Mouse (Mus musculus): ENCODE data around the gene Cnnm2. TPM values are rescaled to one million over a fixed set of nuclear protein-coding genes. Genes with fewer than 3 reads are reported as not detected.

The Cnnm2 gene
- polyA plus RNA-seq, 1 experiment from 2014 or later, result 6.5 TPM

DNA sequence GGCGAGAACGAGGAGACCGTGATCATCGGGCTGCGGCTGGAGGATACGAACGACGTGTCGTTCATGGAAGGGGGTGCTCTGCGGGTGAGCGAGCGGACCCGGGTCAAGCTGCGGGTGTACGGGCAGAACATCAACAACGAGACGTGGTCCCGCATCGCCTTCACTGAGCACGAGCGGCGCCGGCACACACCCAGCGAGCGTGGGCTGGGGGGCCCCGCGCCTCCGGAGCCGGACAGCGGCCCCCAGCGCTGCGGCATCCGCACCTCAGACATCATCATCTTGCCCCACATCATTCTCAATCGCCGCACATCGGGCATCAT, 535 bp downstream of the Cnnm2 start:
- Histone ChIP-seq H3K27me3 (replicated peaks; ENCODE audit: control insufficient read depth, insufficient read depth, low read length) (peaks cover 8% of the 10 kb centered on the region; the same call in 1 of the 2 replicates), H3K4me3 (ENCODE audit: low read depth, low read length) (peak overlapping the region; percentile 89), H3K36me3 (ENCODE audit: control insufficient read depth, insufficient read depth) (no peaks in the 10 kb centered on the region), H3K4me2 (replicated peaks; ENCODE audit: low read depth) (peak overlapping the region; percentile 98), H3K9ac (ENCODE audit: low read depth, low read length) (peak overlapping the region; percentile 70), H3K27ac (ENCODE audit: low read depth, low read length) (peak overlapping the region; percentile 36; the same call in 1 of the 2 replicates), H3K9me3 (ENCODE audit: control insufficient read depth) (no peaks in the 10 kb centered on the region), H3K4me1 (replicated peaks; ENCODE audit: control insufficient read depth, insufficient read depth, low read length) (0 out of 2 replicates have a peak, but pooled peaks cover 12% of the 10 kb centered on the region)
- no peak for TF ChIP-seq CTCF (IDR thresholded peaks at IDR 0.05; ENCODE audit: low read depth)
- no peak for ATAC-seq
- under 1% methylated on average over 35 of the region's 36 CpGs for WGBS

DNA sequence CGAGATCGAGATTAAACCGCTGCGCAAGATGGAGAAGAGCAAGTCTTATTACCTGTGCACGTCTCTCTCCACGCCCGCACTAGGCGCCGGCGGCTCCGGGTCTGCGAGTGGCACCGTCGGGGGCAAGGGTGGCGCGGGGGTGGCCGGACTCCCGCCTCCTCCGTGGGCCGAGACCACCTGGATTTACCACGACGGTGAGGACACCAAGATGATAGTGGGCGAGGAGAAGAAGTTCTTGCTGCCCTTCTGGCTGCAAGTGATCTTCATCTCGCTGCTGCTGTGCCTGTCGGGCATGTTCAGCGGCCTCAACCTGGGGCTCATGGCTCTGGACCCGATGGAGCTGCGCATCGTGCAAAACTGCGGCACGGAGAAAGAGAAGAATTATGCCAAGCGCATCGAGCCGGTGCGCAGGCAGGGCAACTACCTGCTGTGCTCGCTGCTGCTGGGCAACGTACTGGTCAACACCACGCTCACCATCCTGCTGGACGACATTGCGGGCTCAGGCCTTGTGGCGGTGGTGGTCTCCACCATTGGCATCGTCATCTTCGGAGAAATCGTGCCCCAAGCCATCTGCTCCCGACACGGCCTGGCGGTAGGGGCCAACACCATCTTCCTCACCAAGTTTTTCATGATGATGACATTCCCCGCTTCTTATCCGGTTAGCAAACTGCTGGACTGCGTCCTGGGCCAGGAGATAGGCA, 1.0 kb downstream of the Cnnm2 start:
- Histone ChIP-seq H3K4me2 (replicated peaks; ENCODE audit: low read depth) (peak overlapping the region; percentile 98), H3K27ac (ENCODE audit: low read depth, low read length) (no peak overlapping the region), H3K27me3 (replicated peaks; ENCODE audit: control insufficient read depth, insufficient read depth, low read length) (peaks cover 8% of the 10 kb centered on the region; the same call in 1 of the 2 replicates), H3K9ac (ENCODE audit: low read depth, low read length) (peak overlapping the region; percentile 70), H3K36me3 (ENCODE audit: control insufficient read depth, insufficient read depth) (no peaks in the 10 kb centered on the region), H3K9me3 (ENCODE audit: control insufficient read depth) (no peaks in the 10 kb centered on the region), H3K4me3 (ENCODE audit: low read depth, low read length) (peak overlapping the region; percentile 89), H3K4me1 (replicated peaks; ENCODE audit: control insufficient read depth, insufficient read depth, low read length) (0 out of 2 replicates have a peak, but pooled peaks cover 12% of the 10 kb centered on the region)
- no peak for TF ChIP-seq CTCF (IDR thresholded peaks at IDR 0.05; ENCODE audit: low read depth)
- WGBS, result 1% methylated on average over 50 of the region's 50 CpGs
- no peak for ATAC-seq

DNA sequence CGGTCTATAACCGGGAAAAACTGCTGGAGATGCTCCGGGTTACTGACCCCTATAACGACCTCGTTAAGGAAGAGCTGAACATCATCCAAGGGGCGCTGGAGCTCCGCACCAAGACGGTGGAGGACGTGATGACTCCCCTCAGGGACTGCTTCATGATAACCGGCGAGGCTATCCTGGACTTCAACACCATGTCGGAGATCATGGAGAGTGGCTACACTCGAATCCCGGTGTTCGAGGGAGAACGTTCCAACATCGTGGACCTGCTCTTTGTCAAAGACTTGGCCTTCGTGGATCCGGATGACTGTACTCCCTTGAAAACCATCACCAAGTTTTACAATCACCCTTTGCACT, 1.6 kb downstream of the Cnnm2 start:
- Histone ChIP-seq H3K27ac (ENCODE audit: low read depth, low read length) (no peak overlapping the region), H3K4me3 (ENCODE audit: low read depth, low read length) (peak overlapping the region; percentile 89), H3K9ac (ENCODE audit: low read depth, low read length) (no peak overlapping the region; the same call in 1 of the 2 replicates), H3K36me3 (ENCODE audit: control insufficient read depth, insufficient read depth) (no peaks in the 10 kb centered on the region), H3K27me3 (replicated peaks; ENCODE audit: control insufficient read depth, insufficient read depth, low read length) (peaks cover 8% of the 10 kb centered on the region; the same call in 1 of the 2 replicates), H3K4me1 (replicated peaks; ENCODE audit: control insufficient read depth, insufficient read depth, low read length) (0 out of 2 replicates have a peak, but pooled peaks cover 12% of the 10 kb centered on the region), H3K4me2 (replicated peaks; ENCODE audit: low read depth) (peak overlapping the region; percentile 98), H3K9me3 (ENCODE audit: control insufficient read depth) (no peaks in the 10 kb centered on the region)
- WGBS, result 7% methylated on average over 19 of the region's 19 CpGs
- TF ChIP-seq CTCF (IDR thresholded peaks at IDR 0.05; ENCODE audit: low read depth), result no peak
- ATAC-seq, result no peak

DNA sequence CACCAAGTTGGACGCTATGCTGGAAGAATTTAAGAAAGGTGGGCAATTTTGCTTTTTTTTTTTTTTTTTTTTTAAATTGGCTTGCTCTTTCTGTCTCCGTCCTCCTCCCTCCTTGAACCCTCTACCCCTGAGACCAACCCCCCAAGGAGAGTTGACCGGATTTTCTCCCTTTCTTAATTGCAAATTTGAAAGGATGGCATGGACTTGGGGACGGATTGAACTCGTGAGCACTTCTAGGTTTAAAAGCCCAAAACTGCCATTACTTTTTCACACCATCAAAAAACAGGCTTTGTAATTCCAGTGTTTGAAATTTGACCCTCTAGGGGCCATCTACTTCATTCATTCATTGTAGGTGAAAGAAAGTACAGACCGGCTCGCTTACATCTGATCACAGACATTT, 2.0 kb downstream of the Cnnm2 start:
- H3K4me2 ChIP-seq (replicated peaks; ENCODE audit: low read depth), result peak overlapping the region; percentile 98
- H3K36me3 ChIP-seq (ENCODE audit: control insufficient read depth, insufficient read depth), result no peaks in the 10 kb centered on the region
- no peak for TF ChIP-seq CTCF (IDR thresholded peaks at IDR 0.05; ENCODE audit: low read depth)
- no peak for ATAC-seq
- no peaks in the 10 kb centered on the region for H3K9me3 ChIP-seq (ENCODE audit: control insufficient read depth)
- H3K9ac ChIP-seq (ENCODE audit: low read depth, low read length), result no peak overlapping the region
- H3K4me1 ChIP-seq (replicated peaks; ENCODE audit: control insufficient read depth, insufficient read depth, low read length), result 0 out of 2 replicates have a peak, but pooled peaks cover 12% of the 10 kb centered on the region
- peaks cover 8% of the 10 kb centered on the region; the same call in 1 of the 2 replicates for H3K27me3 ChIP-seq (replicated peaks; ENCODE audit: control insufficient read depth, insufficient read depth, low read length)
- WGBS, result 45% methylated on average over 7 of the region's 7 CpGs
- no peak overlapping the region for H3K27ac ChIP-seq (ENCODE audit: low read depth, low read length)
- H3K4me3 ChIP-seq (ENCODE audit: low read depth, low read length), result peak overlapping the region; percentile 89

DNA sequence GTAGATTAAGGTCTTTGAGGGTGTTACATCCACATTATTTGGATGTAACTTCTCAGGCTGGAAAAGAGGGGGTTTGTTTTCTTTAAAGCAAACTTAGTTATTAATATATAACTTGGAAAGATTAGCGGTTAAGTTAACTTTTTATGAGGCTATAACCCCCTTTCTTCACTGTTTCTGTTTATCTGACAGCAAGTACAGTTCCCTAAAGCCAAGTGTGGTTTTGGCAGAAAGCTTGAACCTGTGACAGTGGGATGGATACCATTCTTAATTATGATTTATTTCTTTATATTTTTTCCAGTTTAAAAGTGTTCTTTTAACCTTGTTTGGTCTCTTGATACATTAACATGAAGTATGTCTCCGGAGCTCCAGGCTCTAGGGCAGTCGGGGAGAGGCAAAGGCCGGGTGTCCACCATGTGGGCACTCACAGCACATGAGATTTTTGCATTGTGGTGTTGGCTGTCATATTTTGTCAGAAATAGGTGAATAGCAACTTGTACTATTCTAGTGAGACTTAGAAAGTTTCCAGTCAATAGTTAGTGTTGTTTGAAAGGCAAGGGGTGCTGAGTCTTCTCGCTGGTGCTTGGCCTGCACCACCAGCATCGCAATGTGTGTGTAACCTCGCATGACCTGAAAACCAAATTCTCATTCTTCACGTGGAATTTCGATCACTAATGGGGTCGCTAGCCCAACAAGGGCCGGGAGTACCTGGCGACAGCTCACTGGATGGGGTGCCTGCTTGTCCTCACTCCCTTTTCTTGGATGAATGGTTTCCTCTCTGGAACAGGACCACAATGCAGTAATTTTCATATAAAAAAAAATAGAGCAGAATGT, 2.8 kb downstream of the Cnnm2 start:
- peak overlapping the region; percentile 89; the same call in 1 of the 2 replicates for H3K4me3 ChIP-seq (ENCODE audit: low read depth, low read length)

DNA sequence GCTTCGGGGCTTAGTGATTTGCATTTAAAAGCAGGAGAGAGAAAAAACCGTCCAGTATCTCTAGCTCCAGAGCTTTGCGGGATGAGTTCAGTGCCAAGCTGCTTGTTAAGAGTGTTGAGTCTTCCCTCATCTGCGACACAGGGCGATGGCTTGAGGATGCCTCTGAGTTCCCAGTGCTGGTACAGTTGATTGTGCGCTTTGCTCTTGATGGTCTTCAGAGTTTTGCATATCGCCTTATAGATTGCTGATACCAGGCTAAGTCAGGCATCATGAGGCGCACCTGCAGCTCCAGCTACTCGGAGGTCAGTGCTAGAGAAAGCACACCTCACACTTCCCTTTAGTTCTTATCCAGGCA, 3.3 kb downstream of the Cnnm2 start:
- Histone ChIP-seq H3K9ac (ENCODE audit: low read depth, low read length) (no peak overlapping the region), H3K4me2 (replicated peaks; ENCODE audit: low read depth) (0 out of 2 replicates have a peak overlapping the region, but pooled peaks have one; percentile 98), H3K27me3 (replicated peaks; ENCODE audit: control insufficient read depth, insufficient read depth, low read length) (peaks cover 8% of the 10 kb centered on the region; the same call in 1 of the 2 replicates), H3K9me3 (ENCODE audit: control insufficient read depth) (no peaks in the 10 kb centered on the region), H3K4me1 (replicated peaks; ENCODE audit: control insufficient read depth, insufficient read depth, low read length) (0 out of 2 replicates have a peak, but pooled peaks cover 12% of the 10 kb centered on the region), H3K36me3 (ENCODE audit: control insufficient read depth, insufficient read depth) (no peaks in the 10 kb centered on the region), H3K27ac (ENCODE audit: low read depth, low read length) (no peak overlapping the region), H3K4me3 (ENCODE audit: low read depth, low read length) (no peak overlapping the region)
- 84% methylated on average over 9 of the region's 9 CpGs for WGBS
- ATAC-seq, result no peak
- no peak for TF ChIP-seq CTCF (IDR thresholded peaks at IDR 0.05; ENCODE audit: low read depth)

More for the DNA sequence above, 2.8 kb downstream of the Cnnm2 start:
- Histone ChIP-seq H3K27ac (ENCODE audit: low read depth, low read length) (no peak overlapping the region), H3K27me3 (replicated peaks; ENCODE audit: control insufficient read depth, insufficient read depth, low read length) (peaks cover 8% of the 10 kb centered on the region; the same call in 1 of the 2 replicates), H3K4me1 (replicated peaks; ENCODE audit: control insufficient read depth, insufficient read depth, low read length) (0 out of 2 replicates have a peak, but pooled peaks cover 12% of the 10 kb centered on the region), H3K9ac (ENCODE audit: low read depth, low read length) (no peak overlapping the region), H3K36me3 (ENCODE audit: control insufficient read depth, insufficient read depth) (no peaks in the 10 kb centered on the region), H3K9me3 (ENCODE audit: control insufficient read depth) (no peaks in the 10 kb centered on the region), H3K4me2 (replicated peaks; ENCODE audit: low read depth) (peak overlapping the region; percentile 98)
- 78% methylated on average over 12 of the region's 12 CpGs for WGBS
- TF ChIP-seq CTCF (IDR thresholded peaks at IDR 0.05; ENCODE audit: low read depth), result no peak
- ATAC-seq, result no peak
